Comparison of ENCODE assay signal across 8 mouse cellular contexts in genomic region chr5:32610064-32610800, GRCm38 (mm10). TPM values are rescaled to one million over a fixed set of nuclear protein-coding genes. Genes with fewer than 3 reads are reported as not detected.
DNase-seq lines count a peak whose midpoint lies in the region; ATAC-seq and TF ChIP-seq lines count a peak whose summit lies in the region.

No protein-coding gene starts in this region.

- H3K9ac ChIP-seq in forebrain, embryonic 15.5 days (replicated peaks) = peak overlapping the region; percentile 94
- H3K9ac ChIP-seq in hindbrain, postnatal 0 days (replicated peaks; ENCODE audit: low read length) = peak overlapping the region; percentile 85
- peak overlapping the region; percentile 91 for H3K9ac ChIP-seq in limb, embryonic 14.5 days (ENCODE audit: low read depth, low read length, severe bottlenecking)
- H3K9ac ChIP-seq in midbrain, embryonic 15.5 days = peak overlapping the region; percentile 88

- peak overlapping the region; percentile 86 for H3K27ac ChIP-seq in forebrain, embryonic 15.5 days (replicated peaks)
- peak overlapping the region; percentile 91 for H3K27ac ChIP-seq in hindbrain, postnatal 0 days
- H3K27ac ChIP-seq in limb, embryonic 14.5 days (replicated peaks; ENCODE audit: low read depth, low read length) = peak overlapping the region; percentile 93
- H3K27ac ChIP-seq in midbrain, embryonic 15.5 days = peak overlapping the region; percentile 91

- H3K9me3 ChIP-seq in forebrain, embryonic 15.5 days = no peaks in the 10 kb centered on the region
- no peaks in the 10 kb centered on the region for H3K9me3 ChIP-seq in hindbrain, postnatal 0 days (ENCODE audit: low read length)
- no peaks in the 10 kb centered on the region for H3K9me3 ChIP-seq in limb, embryonic 14.5 days (ENCODE audit: control insufficient read depth, low read length)
- no peaks in the 10 kb centered on the region for H3K9me3 ChIP-seq in midbrain, embryonic 15.5 days

- WGBS in forebrain, embryonic 15.5 days = 17% methylated on average over 21 of the region's 21 CpGs
- WGBS in hindbrain, postnatal 0 days = 16% methylated on average over 21 of the region's 21 CpGs
- 19% methylated on average over 21 of the region's 21 CpGs for WGBS in limb, embryonic 14.5 days
- WGBS in midbrain, embryonic 15.5 days = 17% methylated on average over 21 of the region's 21 CpGs

- peaks cover 27% of the 10 kb centered on the region for H3K4me1 ChIP-seq in forebrain, embryonic 15.5 days
- no peaks in the 10 kb centered on the region for H3K4me1 ChIP-seq in hindbrain, postnatal 0 days (ENCODE audit: insufficient read depth, low read length)
- H3K4me1 ChIP-seq in limb, embryonic 14.5 days (ENCODE audit: control insufficient read depth, insufficient read depth, low read length) = peaks cover 4% of the 10 kb centered on the region; the same call in 1 of the 2 replicates
- H3K4me1 ChIP-seq in midbrain, embryonic 15.5 days = peaks cover 18% of the 10 kb centered on the region; the same call in 1 of the 2 replicates

- H3K4me3 ChIP-seq in forebrain, embryonic 15.5 days = peak overlapping the region; percentile 91
- H3K4me3 ChIP-seq in hindbrain, postnatal 0 days (ENCODE audit: low read length) = peak overlapping the region; percentile 90
- H3K4me3 ChIP-seq in limb, embryonic 14.5 days (replicated peaks; ENCODE audit: low read length) = peak overlapping the region; percentile 87
- peak overlapping the region; percentile 74 for H3K4me3 ChIP-seq in midbrain, embryonic 15.5 days

- H3K27me3 ChIP-seq in forebrain, embryonic 15.5 days = no peaks in the 10 kb centered on the region
- no peaks in the 10 kb centered on the region for H3K27me3 ChIP-seq in hindbrain, postnatal 0 days (ENCODE audit: insufficient read depth, low read length)
- H3K27me3 ChIP-seq in limb, embryonic 14.5 days (ENCODE audit: control insufficient read depth, insufficient read depth, low read length) = no peaks in the 10 kb centered on the region
- no peaks in the 10 kb centered on the region for H3K27me3 ChIP-seq in midbrain, embryonic 15.5 days (replicated peaks)

- TF ChIP-seq POLR2A in limb, embryonic 14.5 days (IDR thresholded peaks at IDR 0.05; ENCODE audit: borderline replicate concordance, extremely low read depth, insufficient read depth, insufficient read length) = no peak

- TF ChIP-seq CTCF in hindbrain, postnatal 0 days (IDR thresholded peaks at IDR 0.05; ENCODE audit: low read depth) = no peak

- ATAC-seq in forebrain, embryonic 15.5 days (replicated peaks) = peak; percentile 47
- ATAC-seq in hindbrain, postnatal 0 days = peak; percentile 66
- ATAC-seq in limb, embryonic 14.5 days (ENCODE audit: low FRiP score, low read depth) = peak; percentile 16; the same call in 1 of the 2 replicates
- peak; percentile 68 for ATAC-seq in midbrain, embryonic 15.5 days (replicated peaks)

- no peaks in the 10 kb centered on the region for H3K36me3 ChIP-seq in forebrain, embryonic 15.5 days
- H3K36me3 ChIP-seq in hindbrain, postnatal 0 days (ENCODE audit: insufficient read depth, low read length) = no peaks in the 10 kb centered on the region
- no peaks in the 10 kb centered on the region for H3K36me3 ChIP-seq in limb, embryonic 14.5 days (ENCODE audit: control insufficient read depth, insufficient read depth, low read length)
- no peaks in the 10 kb centered on the region for H3K36me3 ChIP-seq in midbrain, embryonic 15.5 days (replicated peaks)

- peak overlapping the region; percentile 88 for H3K4me2 ChIP-seq in forebrain, embryonic 15.5 days (replicated peaks)
- H3K4me2 ChIP-seq in hindbrain, postnatal 0 days (ENCODE audit: low read depth, low read length) = peak overlapping the region; percentile 90
- H3K4me2 ChIP-seq in limb, embryonic 14.5 days (replicated peaks; ENCODE audit: low read depth, low read length, severe bottlenecking) = peak overlapping the region; percentile 51
- peak overlapping the region; percentile 81 for H3K4me2 ChIP-seq in midbrain, embryonic 15.5 days

- DNase-seq in thymus, postnatal 0 days (ENCODE audit: low spot score) = peak; percentile 33
- DNase-seq in thymus, postnatal 36 days = no peak
- peak; percentile 65 for DNase-seq in brain, adult 2 months (ENCODE audit: low read depth, low spot score)
- DNase-seq in hindbrain, postnatal 0 days (ENCODE audit: low spot score) = peak; percentile 61
- peak; percentile 40 for DNase-seq in limb, embryonic 14.5 days (ENCODE audit: low spot score)
- DNase-seq in ovary, postnatal 36 days (ENCODE audit: low spot score) = no peak

RNA-seq across cellular contexts. Expression of gene Yes1, which starts 0.7 kb away (rescaled TPM):
- polyA plus RNA-seq in thymus, postnatal 0 days (2015; fragmentation: Nextera tagmentation; extraction: Ambion mirVana) = 6.0 and 6.5 TPM in 2 replicates
- polyA plus RNA-seq in forebrain, embryonic 15.5 days (2015; fragmentation: Nextera tagmentation; extraction: Ambion mirVana) = 23.3 and 23.7 TPM in 2 replicates
- total RNA-seq in hindbrain, postnatal 0 days (2014; rRNA removed) = 18.0 and 21.6 TPM in 2 replicates
- 15.1 and 17.5 TPM in 2 replicates for polyA plus RNA-seq in hindbrain, postnatal 0 days (2015; fragmentation: Nextera tagmentation; extraction: Ambion mirVana)
- 9.4 and 12.8 TPM in 2 replicates for polyA plus RNA-seq in limb, embryonic 14.5 days (2012; rRNA removed)
- 27.9 and 34.2 TPM in 2 replicates for polyA plus RNA-seq in limb, embryonic 14.5 days (2014; fragmentation: Nextera tagmentation; extraction: Ambion mirVana)
- polyA plus RNA-seq in midbrain, embryonic 15.5 days (2015; fragmentation: Nextera tagmentation; extraction: Ambion mirVana) = 19.7 and 20.3 TPM in 2 replicates

Comparison
In these comparisons a context has a peak if more than half of its experiments do, and no peak if none do; other contexts are left out.
1. DNase-seq: peak in thymus, postnatal 0 days (single experiment), brain, adult 2 months (single experiment), hindbrain, postnatal 0 days (single experiment) and limb, embryonic 14.5 days (single experiment); none in thymus, postnatal 36 days (0 of 2) and ovary, postnatal 36 days (single experiment).
2. ATAC-seq: peak in every context shown above with its lines; median percentile 68 in midbrain, embryonic 15.5 days; 66 in hindbrain, postnatal 0 days; 47 in forebrain, embryonic 15.5 days; 16 in limb, embryonic 14.5 days.
3. Peak in every context shown above with its lines, with median percentiles within 50 percentile points of each other: H3K27ac ChIP-seq, H3K4me2 ChIP-seq, H3K4me3 ChIP-seq and H3K9ac ChIP-seq.